Mouse (Mus musculus): ENCODE measurements around the gene Spag6.

DNA sequence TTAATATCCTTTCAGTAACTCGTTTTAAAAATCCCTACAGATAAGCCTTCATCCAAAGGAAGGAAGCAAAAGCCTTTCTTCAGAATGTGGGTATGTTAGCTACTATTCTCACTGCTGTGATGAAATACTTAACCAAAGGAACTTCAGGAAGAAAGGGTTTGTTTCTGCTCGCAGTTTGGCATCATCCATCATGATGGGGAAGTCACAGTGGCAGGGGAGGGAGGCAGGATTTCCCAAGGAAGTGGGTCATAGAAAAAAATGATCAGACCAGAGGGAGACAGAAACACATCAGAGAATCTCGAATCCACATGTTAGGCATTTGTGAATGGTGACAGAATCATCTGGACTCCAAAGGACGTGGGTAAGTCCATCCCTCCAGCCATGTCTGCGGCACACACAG is 39.0 kb upstream of the Spag6 start:
- no peak for TF ChIP-seq POLR2A (IDR thresholded peaks at IDR 0.05; ENCODE audit: insufficient read depth, low read depth, low read length)
- no peak for TF ChIP-seq CTCF (IDR thresholded peaks at IDR 0.05; ENCODE audit: insufficient read depth, low read depth, low read length)

Data from olfactory bulb, adult 2 months (tissue).